Mouse (Mus musculus): ENCODE data around the gene Pkig. TPM values are rescaled to one million over a fixed set of nuclear protein-coding genes. Genes with fewer than 3 reads are reported as not detected.

Pkig gene
- polyA plus RNA-seq, 1 experiment from 2014 or later, result 136 TPM

GRCm38 (mm10) chr2:163708763-163709250 is 50.6 kb downstream of the Pkig start:
- no peaks in the 10 kb centered on the region for H3K4me1 ChIP-seq (replicated peaks; ENCODE audit: control insufficient read depth, insufficient read depth, low read length)
- H3K9ac ChIP-seq (ENCODE audit: low read depth, low read length), result no peak overlapping the region
- 80% methylated on average over 6 of the region's 6 CpGs for WGBS
- H3K27me3 ChIP-seq (ENCODE audit: control insufficient read depth, insufficient read depth, low read length), result no peaks in the 10 kb centered on the region
- H3K4me3 ChIP-seq (ENCODE audit: low read depth, low read length), result no peak overlapping the region
- no peaks in the 10 kb centered on the region for H3K9me3 ChIP-seq (ENCODE audit: control insufficient read depth, low read length)
- no peaks in the 10 kb centered on the region for H3K36me3 ChIP-seq (ENCODE audit: control insufficient read depth, insufficient read depth, low read length)
- H3K27ac ChIP-seq (ENCODE audit: low read depth, low read length), result no peak overlapping the region
- no peak overlapping the region for H3K4me2 ChIP-seq (replicated peaks; ENCODE audit: low read depth, low read length)
- DNase-seq (ENCODE audit: low spot score) (no peak), ATAC-seq (ENCODE audit: low FRiP score) (no peak)

- Histone ChIP-seq H3K27me3 (ENCODE audit: control insufficient read depth, insufficient read depth, low read length) (no peaks in the 10 kb centered on the region), H3K36me3 (ENCODE audit: control insufficient read depth, insufficient read depth, low read length) (no peaks in the 10 kb centered on the region), H3K4me3 (ENCODE audit: low read depth, low read length) (no peak overlapping the region), H3K27ac (ENCODE audit: low read depth, low read length) (no peak overlapping the region), H3K4me2 (replicated peaks; ENCODE audit: low read depth, low read length) (no peak overlapping the region), H3K9me3 (ENCODE audit: control insufficient read depth, low read length) (no peaks in the 10 kb centered on the region), H3K4me1 (replicated peaks; ENCODE audit: control insufficient read depth, insufficient read depth, low read length) (no peaks in the 10 kb centered on the region), H3K9ac (ENCODE audit: low read depth, low read length) (no peak overlapping the region)
- ATAC-seq (ENCODE audit: low FRiP score) (no peak), DNase-seq (ENCODE audit: low spot score) (no peak)
- WGBS, result 97% methylated on average over 9 of the region's 9 CpGs
These were observed 51.8 kb downstream of the Pkig start for GRCm38 (mm10) chr2:163710000-163710399.

GRCm38 (mm10) chr2:163710606-163711159 is 52.5 kb downstream of the Pkig start:
- Histone ChIP-seq H3K9me3 (ENCODE audit: control insufficient read depth, low read length) (no peaks in the 10 kb centered on the region), H3K36me3 (ENCODE audit: control insufficient read depth, insufficient read depth, low read length) (no peaks in the 10 kb centered on the region), H3K9ac (ENCODE audit: low read depth, low read length) (no peak overlapping the region), H3K4me3 (ENCODE audit: low read depth, low read length) (no peak overlapping the region), H3K27me3 (ENCODE audit: control insufficient read depth, insufficient read depth, low read length) (no peaks in the 10 kb centered on the region), H3K4me1 (replicated peaks; ENCODE audit: control insufficient read depth, insufficient read depth, low read length) (no peaks in the 10 kb centered on the region), H3K4me2 (replicated peaks; ENCODE audit: low read depth, low read length) (no peak overlapping the region), H3K27ac (ENCODE audit: low read depth, low read length) (no peak overlapping the region)
- ATAC-seq (ENCODE audit: low FRiP score) (no peak), DNase-seq (ENCODE audit: low spot score) (no peak)
- 87% methylated on average over 5 of the region's 5 CpGs for WGBS

GRCm38 (mm10) chr2:163711368-163711868 is 53.2 kb downstream of the Pkig start:
- ATAC-seq (ENCODE audit: low FRiP score) (no peak), DNase-seq (ENCODE audit: low spot score) (no peak)
- Histone ChIP-seq H3K4me2 (replicated peaks; ENCODE audit: low read depth, low read length) (no peak overlapping the region), H3K4me3 (ENCODE audit: low read depth, low read length) (no peak overlapping the region), H3K4me1 (replicated peaks; ENCODE audit: control insufficient read depth, insufficient read depth, low read length) (no peaks in the 10 kb centered on the region), H3K36me3 (ENCODE audit: control insufficient read depth, insufficient read depth, low read length) (no peaks in the 10 kb centered on the region), H3K9me3 (ENCODE audit: control insufficient read depth, low read length) (no peaks in the 10 kb centered on the region), H3K27me3 (ENCODE audit: control insufficient read depth, insufficient read depth, low read length) (no peaks in the 10 kb centered on the region), H3K27ac (ENCODE audit: low read depth, low read length) (no peak overlapping the region), H3K9ac (ENCODE audit: low read depth, low read length) (no peak overlapping the region)
- WGBS, result 93% methylated on average over 8 of the region's 8 CpGs

- no peaks in the 10 kb centered on the region for H3K27me3 ChIP-seq (ENCODE audit: control insufficient read depth, insufficient read depth, low read length)
- H3K4me2 ChIP-seq (replicated peaks; ENCODE audit: low read depth, low read length), result no peak overlapping the region
- no peak overlapping the region for H3K9ac ChIP-seq (ENCODE audit: low read depth, low read length)
- no peaks in the 10 kb centered on the region for H3K36me3 ChIP-seq (ENCODE audit: control insufficient read depth, insufficient read depth, low read length)
- DNase-seq (ENCODE audit: low spot score) (no peak), ATAC-seq (ENCODE audit: low FRiP score) (no peak)
- H3K9me3 ChIP-seq (ENCODE audit: control insufficient read depth, low read length), result no peaks in the 10 kb centered on the region
- WGBS, result 77% methylated on average over 7 of the region's 7 CpGs
- no peak overlapping the region for H3K4me3 ChIP-seq (ENCODE audit: low read depth, low read length)
- H3K4me1 ChIP-seq (replicated peaks; ENCODE audit: control insufficient read depth, insufficient read depth, low read length), result 0 out of 2 replicates have a peak, but pooled peaks cover 3% of the 10 kb centered on the region
- H3K27ac ChIP-seq (ENCODE audit: low read depth, low read length), result no peak overlapping the region
These were observed 54.3 kb downstream of the Pkig start for GRCm38 (mm10) chr2:163712473-163712872.

GRCm38 (mm10) chr2:163712874-163713273 is 54.7 kb downstream of the Pkig start:
- WGBS, result 91% methylated on average over 6 of the region's 6 CpGs
- no peaks in the 10 kb centered on the region for H3K36me3 ChIP-seq (ENCODE audit: control insufficient read depth, insufficient read depth, low read length)
- no peak overlapping the region for H3K4me3 ChIP-seq (ENCODE audit: low read depth, low read length)
- no peak overlapping the region for H3K4me2 ChIP-seq (replicated peaks; ENCODE audit: low read depth, low read length)
- no peak overlapping the region for H3K9ac ChIP-seq (ENCODE audit: low read depth, low read length)
- H3K4me1 ChIP-seq (replicated peaks; ENCODE audit: control insufficient read depth, insufficient read depth, low read length), result 0 out of 2 replicates have a peak, but pooled peaks cover 3% of the 10 kb centered on the region
- ATAC-seq (ENCODE audit: low FRiP score) (no peak), DNase-seq (ENCODE audit: low spot score) (no peak)
- no peaks in the 10 kb centered on the region for H3K9me3 ChIP-seq (ENCODE audit: control insufficient read depth, low read length)
- H3K27ac ChIP-seq (ENCODE audit: low read depth, low read length), result no peak overlapping the region
- H3K27me3 ChIP-seq (ENCODE audit: control insufficient read depth, insufficient read depth, low read length), result no peaks in the 10 kb centered on the region

GRCm38 (mm10) chr2:163713340-163713739 is 55.2 kb downstream of the Pkig start:
- H3K9me3 ChIP-seq (ENCODE audit: control insufficient read depth, low read length), result no peaks in the 10 kb centered on the region
- H3K27me3 ChIP-seq (ENCODE audit: control insufficient read depth, insufficient read depth, low read length), result no peaks in the 10 kb centered on the region
- 82% methylated on average over 3 of the region's 3 CpGs for WGBS
- H3K27ac ChIP-seq (ENCODE audit: low read depth, low read length), result no peak overlapping the region
- H3K4me3 ChIP-seq (ENCODE audit: low read depth, low read length), result no peak overlapping the region
- 0 out of 2 replicates have a peak, but pooled peaks cover 3% of the 10 kb centered on the region for H3K4me1 ChIP-seq (replicated peaks; ENCODE audit: control insufficient read depth, insufficient read depth, low read length)
- H3K9ac ChIP-seq (ENCODE audit: low read depth, low read length), result no peak overlapping the region
- no peak overlapping the region for H3K4me2 ChIP-seq (replicated peaks; ENCODE audit: low read depth, low read length)
- ATAC-seq (ENCODE audit: low FRiP score) (no peak), DNase-seq (ENCODE audit: low spot score) (no peak)
- H3K36me3 ChIP-seq (ENCODE audit: control insufficient read depth, insufficient read depth, low read length), result no peaks in the 10 kb centered on the region

- Histone ChIP-seq H3K4me1 (replicated peaks; ENCODE audit: control insufficient read depth, insufficient read depth, low read length) (0 out of 2 replicates have a peak, but pooled peaks cover 3% of the 10 kb centered on the region), H3K27ac (ENCODE audit: low read depth, low read length) (no peak overlapping the region), H3K9me3 (ENCODE audit: control insufficient read depth, low read length) (no peaks in the 10 kb centered on the region), H3K9ac (ENCODE audit: low read depth, low read length) (no peak overlapping the region), H3K4me3 (ENCODE audit: low read depth, low read length) (no peak overlapping the region), H3K36me3 (ENCODE audit: control insufficient read depth, insufficient read depth, low read length) (no peaks in the 10 kb centered on the region), H3K27me3 (ENCODE audit: control insufficient read depth, insufficient read depth, low read length) (no peaks in the 10 kb centered on the region), H3K4me2 (replicated peaks; ENCODE audit: low read depth, low read length) (no peak overlapping the region)
- WGBS, result 59% methylated on average over 8 of the region's 8 CpGs
- no peak for DNase-seq (ENCODE audit: low spot score)
- ATAC-seq (ENCODE audit: low FRiP score), result no peak
These were observed 58.3 kb downstream of the Pkig start for GRCm38 (mm10) chr2:163716448-163716847.

GRCm38 (mm10) chr2:163716853-163717252 is 58.7 kb downstream of the Pkig start:
- 19% methylated on average over 6 of the region's 6 CpGs for WGBS
- ATAC-seq (ENCODE audit: low FRiP score), result no peak
- Histone ChIP-seq H3K9me3 (ENCODE audit: control insufficient read depth, low read length) (no peaks in the 10 kb centered on the region), H3K4me1 (replicated peaks; ENCODE audit: control insufficient read depth, insufficient read depth, low read length) (0 out of 2 replicates have a peak, but pooled peaks cover 3% of the 10 kb centered on the region), H3K9ac (ENCODE audit: low read depth, low read length) (no peak overlapping the region), H3K36me3 (ENCODE audit: control insufficient read depth, insufficient read depth, low read length) (no peaks in the 10 kb centered on the region), H3K27ac (ENCODE audit: low read depth, low read length) (no peak overlapping the region), H3K27me3 (ENCODE audit: control insufficient read depth, insufficient read depth, low read length) (no peaks in the 10 kb centered on the region), H3K4me3 (ENCODE audit: low read depth, low read length) (no peak overlapping the region), H3K4me2 (replicated peaks; ENCODE audit: low read depth, low read length) (no peak overlapping the region)
- DNase-seq (ENCODE audit: low spot score), result peak; percentile 14
